Mouse (Mus musculus): Measurements from ENCODE around the gene Iqgap1.

DNA sequence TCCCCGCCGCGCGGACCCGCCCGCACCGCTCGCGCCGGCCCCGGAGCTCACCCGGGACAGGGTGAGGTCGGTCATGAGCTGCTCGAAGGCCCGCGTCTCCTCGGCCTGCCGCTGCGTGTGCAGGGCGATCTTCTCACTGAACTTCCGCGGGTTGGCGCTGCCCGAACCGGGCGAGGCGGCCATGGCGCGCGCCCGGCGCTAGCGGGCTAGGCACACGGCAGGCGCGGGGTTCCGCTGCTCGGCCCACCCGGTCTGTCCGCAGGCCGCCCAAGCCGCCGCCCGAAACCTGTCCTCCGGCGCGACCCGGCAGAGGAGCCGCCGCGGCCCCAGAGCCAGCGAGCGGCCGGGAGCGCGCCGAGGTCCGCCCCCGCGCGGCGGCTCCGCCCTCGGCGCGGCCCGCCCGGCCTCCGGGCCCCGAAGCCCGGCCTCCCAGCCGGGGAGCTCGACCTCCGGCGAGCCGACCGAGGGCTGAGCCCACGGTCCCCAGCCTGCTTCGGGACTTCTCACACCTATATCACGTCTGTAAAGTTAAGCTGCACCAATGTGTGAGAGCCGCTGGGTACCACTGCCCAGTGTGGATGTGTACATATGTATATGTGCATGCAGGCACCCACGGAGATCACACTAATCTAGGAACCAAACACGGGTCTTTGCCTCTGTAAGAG lies 137.1 kb downstream of the Iqgap1 start, which contains the start of gene Crtc3:
- TF ChIP-seq POLR2A (IDR thresholded peaks at IDR 0.05; ENCODE audit: borderline replicate concordance, control insufficient read depth, low read depth, low read length): peak; percentile 48; the same call in 1 of the 2 replicates
- no peak for TF ChIP-seq CTCF (IDR thresholded peaks at IDR 0.05; ENCODE audit: control insufficient read depth, insufficient read depth, low read length)

Data from bone marrow, adult 2 months (tissue).